Mouse (Mus musculus) hindbrain, embryonic 15.5 days (tissue): ENCODE measurements at regions not wholly inside any gene's neighbourhood (a gene's known extent, or its start where the extent isn't known, plus 50 kb on each side); places are given as distances from the start of the nearest gene placed in this dataset. TPM values are rescaled to one million over a fixed set of nuclear protein-coding genes. Genes with fewer than 3 reads are reported as not detected.

ENCODE experiments used
- ATAC-seq: fragments of 200-750 bp; cut with Nextera tagmentation; 2 replicates; pipeline ENCODE4 v1.8.0; 2017; ENCODE audit warnings: low read depth, moderate number of reproducible peaks, moderate TSS enrichment; ENCODE audit not compliant: low FRiP score
- H3K27ac ChIP-seq: fragments of 300-500 bp; sonication (generic); replicated peaks from 2 replicates; pipeline ENCODE4 v1.5.1; 2015; ENCODE audit warnings: mild to moderate bottlenecking, inconsistent platforms
- H3K27me3 ChIP-seq: fragments of 300-500 bp; sonication (generic); 2 replicates; pipeline ENCODE4 v1.6.1; 2015; ENCODE audit warnings: control low read depth, inconsistent platforms
- H3K36me3 ChIP-seq: fragments of 300-500 bp; sonication (generic); 2 replicates; pipeline ENCODE4 v1.6.1; 2015; ENCODE audit warnings: control low read depth, inconsistent platforms
- H3K4me1 ChIP-seq: fragments of 300-500 bp; sonication (generic); replicated peaks from 2 replicates; pipeline ENCODE4 v1.6.1; 2015; ENCODE audit warnings: control low read depth, inconsistent platforms
- H3K4me2 ChIP-seq: fragments of 300-500 bp; sonication (generic); 2 replicates; pipeline ENCODE4 v1.6.1; 2015; ENCODE audit warnings: moderate library complexity, mild to moderate bottlenecking, inconsistent platforms
- H3K4me3 ChIP-seq: fragments of 300-500 bp; sonication (generic); 2 replicates; pipeline ENCODE4 v1.5.1; 2015; ENCODE audit warnings: mild to moderate bottlenecking, inconsistent platforms
- H3K9ac ChIP-seq: fragments of 300-500 bp; sonication (generic); 2 replicates; pipeline ENCODE4 v1.6.1; 2015; ENCODE audit warnings: inconsistent platforms
- H3K9me3 ChIP-seq: fragments of 300-500 bp; sonication (generic); 2 replicates; pipeline ENCODE4 v1.6.1; 2016; ENCODE audit warnings: control low read depth, inconsistent platforms
- WGBS: fragments of 180-500 bp; shearing (Covaris S2); methylation state at CpG from one replicate; pipeline ENCODE4 v1.1.7; 2015; 5-methylcytosine and 5-hydroxymethylcytosine counted together
- microRNA counts: library from miRNA; unstranded; fragments of <30 nt; microRNA quantifications from one replicate; lab custom pipeline; 2016
- microRNA-seq: library from miRNA; unstranded; fragments of <30 nt; microRNA quantifications from one replicate; pipeline ENCODE4, GENCODE M21; 2016

GRCm38 (mm10) chr5:82899347-82899746 lies 455.6 kb downstream of the Tecrl start:
- Histone ChIP-seq H3K36me3 (no peaks in the 10 kb centered on the region), H3K4me1 (0 out of 2 replicates have a peak, but pooled peaks cover 3% of the 10 kb centered on the region), H3K9ac (no peak overlapping the region), H3K4me3 (no peak overlapping the region), H3K4me2 (no peak overlapping the region), H3K27ac (no peak overlapping the region), H3K9me3 (no peaks in the 10 kb centered on the region), H3K27me3 (no peaks in the 10 kb centered on the region)
- ATAC-seq, result no peak
- WGBS, result 34% methylated on average over 3 of the region's 3 CpGs

- Histone ChIP-seq H3K36me3 (no peaks in the 10 kb centered on the region), H3K4me1 (0 out of 2 replicates have a peak, but pooled peaks cover 3% of the 10 kb centered on the region), H3K27me3 (no peaks in the 10 kb centered on the region), H3K27ac (no peak overlapping the region), H3K9ac (no peak overlapping the region), H3K4me3 (no peak overlapping the region), H3K9me3 (no peaks in the 10 kb centered on the region), H3K4me2 (no peak overlapping the region)
- ATAC-seq, result no peak
- WGBS, result 73% methylated on average over 1 of the region's 1 CpGs
Observed at GRCm38 (mm10) chr5:82898912-82899311, 456.1 kb downstream of the Tecrl start.

GRCm38 (mm10) chr5:82898389-82898788 lies 456.6 kb downstream of the Tecrl start:
- Histone ChIP-seq H3K9ac (no peak overlapping the region), H3K27ac (no peak overlapping the region), H3K27me3 (no peaks in the 10 kb centered on the region), H3K4me2 (no peak overlapping the region), H3K36me3 (no peaks in the 10 kb centered on the region), H3K4me1 (0 out of 2 replicates have a peak, but pooled peaks cover 3% of the 10 kb centered on the region), H3K9me3 (no peaks in the 10 kb centered on the region), H3K4me3 (no peak overlapping the region)
- 62% methylated on average over 2 of the region's 2 CpGs for WGBS
- ATAC-seq, result no peak

- 88% methylated on average over 2 of the region's 2 CpGs for WGBS
- Histone ChIP-seq H3K27me3 (no peaks in the 10 kb centered on the region), H3K27ac (no peak overlapping the region), H3K4me3 (no peak overlapping the region), H3K9ac (no peak overlapping the region), H3K9me3 (no peaks in the 10 kb centered on the region), H3K36me3 (no peaks in the 10 kb centered on the region), H3K4me2 (no peak overlapping the region), H3K4me1 (no peaks in the 10 kb centered on the region)
- ATAC-seq, result no peak
Observed at GRCm38 (mm10) chr5:82869264-82869663, 485.7 kb downstream of the Tecrl start.

- no peak for ATAC-seq
Observed at GRCm38 (mm10) chr5:82864347-82864746, 490.6 kb downstream of the Tecrl start.

GRCm38 (mm10) chr5:82825327-82825726 lies 529.7 kb downstream of the Tecrl start:
- H3K27me3 ChIP-seq, result no peaks in the 10 kb centered on the region
- H3K27ac ChIP-seq, result no peak overlapping the region
- H3K4me1 ChIP-seq, result no peaks in the 10 kb centered on the region
- no peak overlapping the region for H3K9ac ChIP-seq
- H3K4me2 ChIP-seq, result no peak overlapping the region
- no peaks in the 10 kb centered on the region for H3K9me3 ChIP-seq
- no peak overlapping the region for H3K4me3 ChIP-seq
- H3K36me3 ChIP-seq, result no peaks in the 10 kb centered on the region
- 86% methylated on average over 4 of the region's 4 CpGs for WGBS
- ATAC-seq, result no peak

More at GRCm38 (mm10) chr5:82864347-82864746, 490.6 kb downstream of the Tecrl start:
- H3K36me3 ChIP-seq, result no peaks in the 10 kb centered on the region
- H3K27me3 ChIP-seq, result no peaks in the 10 kb centered on the region
- H3K4me3 ChIP-seq, result no peak overlapping the region
- 92% methylated on average over 1 of the region's 1 CpGs for WGBS
- H3K27ac ChIP-seq, result no peak overlapping the region
- no peaks in the 10 kb centered on the region for H3K9me3 ChIP-seq
- no peaks in the 10 kb centered on the region for H3K4me1 ChIP-seq
- no peak overlapping the region for H3K4me2 ChIP-seq
- H3K9ac ChIP-seq, result no peak overlapping the region

- no peaks in the 10 kb centered on the region for H3K9me3 ChIP-seq
- no peak overlapping the region for H3K4me2 ChIP-seq
- H3K9ac ChIP-seq, result no peak overlapping the region
- H3K27me3 ChIP-seq, result no peaks in the 10 kb centered on the region
- H3K36me3 ChIP-seq, result no peaks in the 10 kb centered on the region
- ATAC-seq, result no peak
- H3K27ac ChIP-seq, result no peak overlapping the region
- no peak overlapping the region for H3K4me3 ChIP-seq
- no peaks in the 10 kb centered on the region for H3K4me1 ChIP-seq
- WGBS, result 87% methylated on average over 1 of the region's 1 CpGs
Observed at GRCm38 (mm10) chr5:82793197-82793596, 561.8 kb downstream of the Tecrl start.

MicroRNAs encoded in the stretch of these regions (microRNA counts, 519-probe panel; counts per million panel counts)
- not detected for microRNA mmu-miR-1187 (lab: Ali Mortazavi, UCI)

Small RNAs in the stretch of these regions (microRNA-seq; reads per million reads assigned to microRNA genes)
- not detected for gene Mir1187
